Mouse (Mus musculus) embryonic facial prominence, embryonic 13.5 days (tissue): ENCODE results near the gene Olfr378. TPM values are rescaled to one million over a fixed set of nuclear protein-coding genes. Genes with fewer than 3 reads are reported as not detected.

ENCODE experiments used
- ATAC-seq: fragments of 200-750 bp; cut with Nextera tagmentation; 2 replicates; pipeline ENCODE4 v1.8.0; 2017; ENCODE audit warnings: low read depth; ENCODE audit not compliant: insufficient number of reproducible peaks, insufficient read depth, low FRiP score, low TSS enrichment
- H3K27ac ChIP-seq: fragments of 300-500 bp; sonication (generic); 2 replicates; pipeline ENCODE4 v1.5.1; 2015; ENCODE audit warnings: moderate library complexity, mild to moderate bottlenecking, inconsistent platforms
- H3K27me3 ChIP-seq: fragments of 300-500 bp; sonication (generic); 2 replicates; pipeline ENCODE4 v1.6.1; 2015; ENCODE audit warnings: mild to moderate bottlenecking, inconsistent platforms
- H3K36me3 ChIP-seq: fragments of 300-500 bp; sonication (generic); 2 replicates; pipeline ENCODE4 v1.6.1; 2015; ENCODE audit warnings: mild to moderate bottlenecking, inconsistent platforms
- H3K4me1 ChIP-seq: fragments of 300-500 bp; sonication (generic); 2 replicates; pipeline ENCODE4 v1.6.1; 2015; ENCODE audit warnings: inconsistent platforms
- H3K4me2 ChIP-seq: fragments of 300-500 bp; sonication (generic); 2 replicates; pipeline ENCODE4 v1.6.1; 2015; ENCODE audit warnings: moderate library complexity, mild to moderate bottlenecking, inconsistent platforms
- H3K4me3 ChIP-seq: fragments of 300-500 bp; sonication (generic); 2 replicates; pipeline ENCODE4 v1.5.1; 2015; ENCODE audit warnings: mild to moderate bottlenecking, inconsistent platforms
- H3K9ac ChIP-seq: fragments of 300-500 bp; sonication (generic); 2 replicates; pipeline ENCODE4 v1.6.1; 2015; ENCODE audit warnings: mild to moderate bottlenecking, inconsistent platforms
- H3K9me3 ChIP-seq: fragments of 300-500 bp; sonication (generic); 2 replicates; pipeline ENCODE4 v1.6.1; 2016; ENCODE audit warnings: inconsistent platforms
- WGBS: fragments of 180-500 bp; shearing (Covaris S2); methylation state at CpG from one replicate; pipeline ENCODE4 v1.1.7; 2015; ENCODE audit warnings: mixed read lengths; 5-methylcytosine and 5-hydroxymethylcytosine counted together
- polyA plus RNA-seq: library from polyadenylated mRNA; unstranded; fragments of >200 nt; fragmentation: Nextera tagmentation; extraction: Ambion mirVana; gene quantifications from 2 replicates; pipeline ENCODE4 v1.2.1, GENCODE M21; 2015

The Olfr378 gene
- polyA plus RNA-seq: not detected in 2 replicates

DNA sequence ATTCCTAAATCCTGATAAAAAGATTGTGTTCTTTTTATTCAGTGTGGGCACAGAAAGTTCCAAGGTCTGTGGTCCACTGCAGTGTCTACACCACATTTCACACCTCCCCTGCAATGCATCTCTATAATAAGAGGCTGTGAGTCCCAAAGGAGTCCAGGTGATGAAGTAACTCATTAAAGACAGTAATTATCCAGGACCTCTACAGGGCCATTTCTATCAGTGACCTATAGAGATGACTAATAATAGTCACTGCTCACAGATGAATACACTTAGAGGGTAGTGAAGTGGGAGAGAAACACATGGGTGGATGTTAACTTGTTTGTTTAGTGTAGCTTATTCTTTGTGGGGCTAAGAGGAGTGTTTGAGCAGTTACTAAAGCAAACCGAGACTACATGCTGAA lies at the start of gene Olfr378:
Gene Olfr378, minus strand, starts transcription at position 101 of the 400 bp plus-strand sequence.
- H3K36me3 ChIP-seq: no peaks in the 10 kb centered on the region
- no peaks in the 10 kb centered on the region for H3K9me3 ChIP-seq
- WGBS: 89% methylated on average over 1 of the region's 1 CpGs
- no peaks in the 10 kb centered on the region for H3K4me1 ChIP-seq
- no peak within 1 kb of the TSS for H3K4me3 ChIP-seq
- H3K9ac ChIP-seq: no peak within 1 kb of the TSS
- no peaks in the 10 kb centered on the region for H3K27me3 ChIP-seq
- no peak within 1 kb of the TSS for H3K4me2 ChIP-seq
- H3K27ac ChIP-seq: no peak within 1 kb of the TSS
- no peak for ATAC-seq

DNA sequence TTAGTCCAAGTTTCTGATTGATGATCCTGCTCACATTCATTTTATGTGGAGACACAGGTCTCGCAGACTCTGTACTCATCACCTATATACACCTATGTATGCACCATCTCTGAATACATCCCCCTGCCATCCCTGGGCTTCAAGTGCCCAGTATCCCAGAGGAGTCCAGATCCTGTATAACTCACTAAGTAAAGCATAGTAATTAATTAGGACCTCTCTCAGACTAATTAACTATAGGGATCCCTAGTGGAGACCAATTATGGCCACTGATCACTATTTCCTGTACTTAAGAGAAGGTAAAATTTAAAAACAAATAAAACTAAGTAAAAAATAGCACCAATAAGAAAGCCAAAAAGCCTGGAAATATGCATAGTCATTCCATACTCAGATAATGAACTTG lies 29.1 kb upstream of the Olfr378 start, which contains the start of gene Olfr380:
Gene Olfr380, minus strand, starts transcription at position 101 of the 400 bp plus-strand sequence.
- H3K4me1 ChIP-seq: no peaks in the 10 kb centered on the region
- no peak for ATAC-seq
- H3K9ac ChIP-seq: no peak within 1 kb of the TSS
- no peak within 1 kb of the TSS for H3K27ac ChIP-seq
- H3K4me2 ChIP-seq: no peak within 1 kb of the TSS
- WGBS: 88% methylated on average over 1 of the region's 1 CpGs
- no peaks in the 10 kb centered on the region for H3K36me3 ChIP-seq
- H3K4me3 ChIP-seq: no peak within 1 kb of the TSS
- H3K9me3 ChIP-seq: 0 out of 2 replicates have a peak, but pooled peaks cover under 1% of the 10 kb centered on the region
- no peaks in the 10 kb centered on the region for H3K27me3 ChIP-seq

DNA sequence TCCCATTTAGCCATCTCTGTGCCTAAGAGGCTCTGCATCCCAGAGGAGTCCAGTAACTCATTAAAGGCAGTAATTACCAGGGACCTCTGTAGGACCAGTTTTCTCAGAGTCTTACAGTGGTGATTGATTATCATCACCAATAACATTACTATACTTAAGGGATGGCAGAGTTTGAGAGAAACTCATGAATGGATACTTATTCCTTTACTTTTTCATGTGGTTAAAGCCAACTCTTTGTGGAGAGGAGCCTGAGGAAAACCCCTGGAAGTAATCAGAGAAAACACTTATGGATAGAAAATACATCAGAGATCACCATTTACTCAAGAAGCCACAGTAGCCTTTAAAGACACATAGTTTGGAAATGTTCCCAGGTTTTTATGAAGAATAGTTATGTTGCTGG lies 28.8 kb downstream of the Olfr378 start, which contains the start of gene Olfr1:
Gene Olfr1, minus strand, starts transcription at position 101 of the 400 bp plus-strand sequence.
- Histone ChIP-seq H3K4me1 (no peaks in the 10 kb centered on the region), H3K9me3 (no peaks in the 10 kb centered on the region), H3K36me3 (no peaks in the 10 kb centered on the region), H3K27me3 (no peaks in the 10 kb centered on the region), H3K4me3 (no peak within 1 kb of the TSS), H3K27ac (no peak within 1 kb of the TSS), H3K4me2 (no peak within 1 kb of the TSS), H3K9ac (no peak within 1 kb of the TSS)
- ATAC-seq: no peak

DNA sequence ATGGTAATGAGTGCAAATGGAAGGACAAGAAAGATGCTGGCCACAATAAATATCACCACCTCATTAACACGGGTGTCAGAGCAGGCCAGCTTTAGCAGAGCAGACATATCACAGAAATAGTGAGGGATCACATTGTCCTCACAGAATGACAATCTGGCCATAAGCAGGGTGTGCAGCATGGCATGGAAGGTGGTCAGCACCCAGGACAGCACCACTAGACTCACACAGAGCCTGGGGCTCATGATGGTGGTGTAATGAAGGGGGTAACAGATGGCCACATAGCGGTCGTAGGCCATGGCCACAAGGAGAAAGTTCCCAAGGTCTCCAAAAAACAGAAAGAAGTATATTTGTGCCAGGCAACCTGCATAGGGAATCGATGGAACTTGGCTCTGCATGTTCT lies 32.9 kb downstream of the Olfr378 start:
- H3K27me3 ChIP-seq: no peaks in the 10 kb centered on the region
- no peak for ATAC-seq
- no peak overlapping the region for H3K9ac ChIP-seq
- no peaks in the 10 kb centered on the region for H3K9me3 ChIP-seq
- H3K27ac ChIP-seq: no peak overlapping the region
- no peak overlapping the region for H3K4me3 ChIP-seq
- H3K4me1 ChIP-seq: no peaks in the 10 kb centered on the region
- no peak overlapping the region for H3K4me2 ChIP-seq
- 68% methylated on average over 4 of the region's 4 CpGs for WGBS
- no peaks in the 10 kb centered on the region for H3K36me3 ChIP-seq

Other genes starting within 250 kb of the Olfr378 start
- 23.5 and 23.6 TPM in 2 replicates for gene Ctns, start 229.4 kb downstream of the Olfr378 start, polyA plus RNA-seq
- gene Shpk, start 229.0 kb downstream of the Olfr378 start, polyA plus RNA-seq: 1.6 and 1.9 TPM in 2 replicates
- gene Trpv1, start 194.2 kb downstream of the Olfr378 start, polyA plus RNA-seq: 0.11 TPM in 1 of 2 replicates, not detected in the other
- gene Trpv3, start 161.1 kb downstream of the Olfr378 start, polyA plus RNA-seq: 0.12 and 0.15 TPM in 2 replicates
- 0.42 and 1.7 TPM in 2 replicates for gene Aspa, start 98.9 kb downstream of the Olfr378 start, polyA plus RNA-seq
- not detected in 2 replicates for gene Gm49340, start 98.7 kb downstream of the Olfr378 start, polyA plus RNA-seq
- not detected in 2 replicates for gene Spata22, start 98.7 kb downstream of the Olfr378 start, polyA plus RNA-seq
- not detected in 2 replicates for gene Olfr20, start 77.7 kb downstream of the Olfr378 start, polyA plus RNA-seq
- not detected in 2 replicates for gene Olfr376, start 57.2 kb downstream of the Olfr378 start, polyA plus RNA-seq
- gene Olfr1, start 28.9 kb downstream of the Olfr378 start, polyA plus RNA-seq: not detected in 2 replicates
- gene Olfr380, start 29.0 kb upstream of the Olfr378 start, polyA plus RNA-seq: not detected in 2 replicates
- not detected in 2 replicates for gene Olfr381, start 63.1 kb upstream of the Olfr378 start, polyA plus RNA-seq
- not detected in 2 replicates for gene Olfr382, start 88.7 kb upstream of the Olfr378 start, polyA plus RNA-seq
- gene Olfr385, start 164.5 kb upstream of the Olfr378 start, polyA plus RNA-seq: not detected in 2 replicates
- not detected in 2 replicates for gene Olfr384, start 170.1 kb upstream of the Olfr378 start, polyA plus RNA-seq